Mouse (Mus musculus): ENCODE measurements around the gene Myl6b. TPM values are rescaled to one million over a fixed set of nuclear protein-coding genes. Genes with fewer than 3 reads are reported as not detected.
A peak's percentile ranks its signal among the peaks of the same experiment; 100 is the strongest.

Myl6b gene
- polyA plus RNA-seq, 1 experiment: 16.7 TPM

DNA sequence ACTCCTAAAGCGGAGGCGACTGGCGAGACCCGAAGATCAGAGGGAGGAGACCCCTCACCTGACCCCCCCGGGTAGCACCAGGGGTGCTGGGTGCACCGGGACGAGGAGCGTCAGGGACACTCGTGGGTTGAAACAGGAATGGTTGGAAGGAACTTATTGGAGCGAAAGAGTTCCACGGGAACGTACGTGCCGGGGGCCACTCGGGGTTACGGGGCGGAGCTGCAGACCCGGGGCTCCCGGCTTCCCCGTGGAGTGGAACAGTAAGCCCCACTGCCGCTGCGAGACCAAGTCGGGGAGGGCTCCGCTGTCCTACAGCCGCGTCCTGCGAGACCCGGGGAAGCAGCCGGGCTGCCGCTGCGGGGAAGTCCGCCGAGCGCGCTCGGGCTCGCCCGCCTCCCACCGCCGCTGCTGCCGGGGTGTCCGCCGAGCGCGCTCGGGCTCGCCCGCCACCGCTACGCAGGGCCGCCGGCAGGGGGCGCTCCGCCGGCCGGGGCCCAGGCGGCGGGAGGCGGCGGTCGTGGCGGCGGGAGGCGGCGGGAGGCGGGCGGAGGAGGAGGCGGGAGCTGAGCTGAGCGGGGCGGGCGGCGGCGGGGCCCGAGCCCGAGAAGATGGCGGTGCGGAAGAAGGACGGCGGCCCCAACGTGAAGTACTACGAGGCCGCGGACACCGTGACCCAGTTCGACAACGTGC lies 39.6 kb downstream of the Myl6b start, which contains the start of gene Smarcc2:
TSS of gene Smarcc2 (plus strand) at position 530 of the 690 bp plus-strand sequence.
- peak within 1 kb of the TSS; percentile 96 for H3ac ChIP-seq (ENCODE audit: control insufficient read depth, insufficient read length, low read depth)
- peak within 1 kb of the TSS; percentile 91 for H3K4me3 ChIP-seq (ENCODE audit: insufficient read depth, poor library complexity, severe bottlenecking)
- peaks cover 23% of the 10 kb centered on the region for H3K79me2 ChIP-seq (ENCODE audit: control insufficient read depth, insufficient read depth)
- peaks cover 33% of the 10 kb centered on the region for H3K36me3 ChIP-seq (ENCODE audit: control insufficient read depth, insufficient read depth)
- TF ChIP-seq MYOG (IDR thresholded peaks at IDR 0.05; ENCODE audit: control insufficient read depth, extremely low read depth, insufficient read length) (no peak), MYOD1 (IDR thresholded peaks at IDR 0.05; ENCODE audit: control insufficient read depth, insufficient read length, low read depth) (no peak), FOSL1 (IDR thresholded peaks at IDR 0.05; ENCODE audit: insufficient read depth, low read length, poor library complexity, severe bottlenecking) (no peak), CTCF (IDR thresholded peaks at IDR 0.05; ENCODE audit: control insufficient read depth, insufficient read depth, insufficient read length) (peak; percentile 93)
- no peaks in the 10 kb centered on the region for H3K27me3 ChIP-seq (ENCODE audit: control insufficient read depth, insufficient read depth, insufficient read length)
- H3K79me3 ChIP-seq (ENCODE audit: low read depth): peaks cover 18% of the 10 kb centered on the region

- Histone ChIP-seq H3K79me3 (ENCODE audit: low read depth) (peaks cover 18% of the 10 kb centered on the region), H3ac (ENCODE audit: control insufficient read depth, insufficient read length, low read depth) (peak overlapping the region; percentile 91), H3K4me3 (ENCODE audit: insufficient read depth, poor library complexity, severe bottlenecking) (peak overlapping the region; percentile 91), H3K36me3 (ENCODE audit: control insufficient read depth, insufficient read depth) (peaks cover 28% of the 10 kb centered on the region), H3K27me3 (ENCODE audit: control insufficient read depth, insufficient read depth, insufficient read length) (no peaks in the 10 kb centered on the region), H3K79me2 (ENCODE audit: control insufficient read depth, insufficient read depth) (peaks cover 23% of the 10 kb centered on the region)
- TF ChIP-seq MYOG (IDR thresholded peaks at IDR 0.05; ENCODE audit: control insufficient read depth, extremely low read depth, insufficient read length): no peak
- TF ChIP-seq USF1 (IDR thresholded peaks at IDR 0.05; ENCODE audit: low read depth): no peak
Measured at GRCm38 (mm10) chr10:128458348-128458718, 40.2 kb downstream of the Myl6b start.

DNA sequence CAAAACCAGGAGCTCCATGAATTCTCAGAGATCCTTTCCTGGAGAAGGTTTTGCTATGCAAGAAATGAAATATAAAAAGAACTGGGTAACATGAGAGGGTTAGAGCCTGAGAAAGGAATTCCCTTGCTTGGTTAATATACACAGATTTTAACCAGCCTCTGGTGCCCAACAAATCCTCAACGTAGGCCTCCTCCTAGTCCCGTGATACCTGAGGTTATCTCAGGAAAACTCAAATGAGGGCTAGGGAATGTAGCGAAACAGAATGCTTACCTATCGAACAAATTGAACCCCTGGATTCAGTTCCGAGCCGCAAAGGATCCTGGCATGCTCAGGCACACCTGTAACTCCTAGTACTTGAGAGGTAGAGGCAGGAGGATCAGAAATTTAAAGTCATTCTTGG lies 40.8 kb downstream of the Myl6b start:
- no peak overlapping the region for H3K4me3 ChIP-seq (ENCODE audit: insufficient read depth, poor library complexity, severe bottlenecking)
- H3K36me3 ChIP-seq (ENCODE audit: control insufficient read depth, insufficient read depth): peaks cover 23% of the 10 kb centered on the region
- H3K27me3 ChIP-seq (ENCODE audit: control insufficient read depth, insufficient read depth, insufficient read length): no peaks in the 10 kb centered on the region
- TF ChIP-seq CEBPB (IDR thresholded peaks at IDR 0.05; ENCODE audit: low read depth): no peak
- no peak for TF ChIP-seq MYOG (IDR thresholded peaks at IDR 0.05; ENCODE audit: control insufficient read depth, extremely low read depth, insufficient read length)
- TF ChIP-seq FOSL1 (IDR thresholded peaks at IDR 0.05; ENCODE audit: insufficient read depth, low read length, poor library complexity, severe bottlenecking): no peak
- no peak for TF ChIP-seq MAX (IDR thresholded peaks at IDR 0.05)
- no peak for TF ChIP-seq USF1 (IDR thresholded peaks at IDR 0.05; ENCODE audit: low read depth)
- TF ChIP-seq MYOD1 (IDR thresholded peaks at IDR 0.05; ENCODE audit: control insufficient read depth, insufficient read length, low read depth): no peak
- no peak for TF ChIP-seq CTCF (IDR thresholded peaks at IDR 0.05; ENCODE audit: control insufficient read depth, insufficient read depth, insufficient read length)
- peaks cover 18% of the 10 kb centered on the region for H3K79me3 ChIP-seq (ENCODE audit: low read depth)
- peaks cover 23% of the 10 kb centered on the region for H3K79me2 ChIP-seq (ENCODE audit: control insufficient read depth, insufficient read depth)
- no peak overlapping the region for H3ac ChIP-seq (ENCODE audit: control insufficient read depth, insufficient read length, low read depth)

- H3K36me3 ChIP-seq (ENCODE audit: control insufficient read depth, insufficient read depth): no peaks in the 10 kb centered on the region
- H3K27me3 ChIP-seq (ENCODE audit: control insufficient read depth, insufficient read depth, insufficient read length): no peaks in the 10 kb centered on the region
- H3K79me2 ChIP-seq (ENCODE audit: control insufficient read depth, insufficient read depth): peaks cover 8% of the 10 kb centered on the region
- TF ChIP-seq MYOG (IDR thresholded peaks at IDR 0.05; ENCODE audit: control insufficient read depth, extremely low read depth, insufficient read length): no peak
- TF ChIP-seq CTCF (IDR thresholded peaks at IDR 0.05; ENCODE audit: control insufficient read depth, insufficient read depth, insufficient read length): no peak
- peak; percentile 25 for TF ChIP-seq MAX (IDR thresholded peaks at IDR 0.05)
- no peak overlapping the region for H3K4me3 ChIP-seq (ENCODE audit: insufficient read depth, poor library complexity, severe bottlenecking)
- H3K79me3 ChIP-seq (ENCODE audit: low read depth): peaks cover 7% of the 10 kb centered on the region
- peak overlapping the region; percentile 6 for H3ac ChIP-seq (ENCODE audit: control insufficient read depth, insufficient read length, low read depth)
Measured at GRCm38 (mm10) chr10:128455280-128455679, 43.2 kb downstream of the Myl6b start.

- H3K79me2 ChIP-seq (ENCODE audit: control insufficient read depth, insufficient read depth): peaks cover under 1% of the 10 kb centered on the region
- TF ChIP-seq USF1 (IDR thresholded peaks at IDR 0.05; ENCODE audit: low read depth): no peak
- no peak for TF ChIP-seq MYOD1 (IDR thresholded peaks at IDR 0.05; ENCODE audit: control insufficient read depth, insufficient read length, low read depth)
- TF ChIP-seq FOSL1 (IDR thresholded peaks at IDR 0.05; ENCODE audit: insufficient read depth, low read length, poor library complexity, severe bottlenecking): no peak
- TF ChIP-seq MYOG (IDR thresholded peaks at IDR 0.05; ENCODE audit: control insufficient read depth, extremely low read depth, insufficient read length): no peak
- TF ChIP-seq CTCF (IDR thresholded peaks at IDR 0.05; ENCODE audit: control insufficient read depth, insufficient read depth, insufficient read length): no peak
- no peak for TF ChIP-seq CEBPB (IDR thresholded peaks at IDR 0.05; ENCODE audit: low read depth)
Measured at GRCm38 (mm10) chr10:128454471-128454870, 44.0 kb downstream of the Myl6b start.

GRCm38 (mm10) chr10:128451014-128451413 lies 47.5 kb downstream of the Myl6b start:
- Histone ChIP-seq H3K36me3 (ENCODE audit: control insufficient read depth, insufficient read depth) (no peaks in the 10 kb centered on the region), H3ac (ENCODE audit: control insufficient read depth, insufficient read length, low read depth) (no peak overlapping the region)
- TF ChIP-seq MYOG (IDR thresholded peaks at IDR 0.05; ENCODE audit: control insufficient read depth, extremely low read depth, insufficient read length) (no peak), CTCF (IDR thresholded peaks at IDR 0.05; ENCODE audit: control insufficient read depth, insufficient read depth, insufficient read length) (no peak), USF1 (IDR thresholded peaks at IDR 0.05; ENCODE audit: low read depth) (no peak), FOSL1 (IDR thresholded peaks at IDR 0.05; ENCODE audit: insufficient read depth, low read length, poor library complexity, severe bottlenecking) (no peak), MYOD1 (IDR thresholded peaks at IDR 0.05; ENCODE audit: control insufficient read depth, insufficient read length, low read depth) (no peak), CEBPB (IDR thresholded peaks at IDR 0.05; ENCODE audit: low read depth) (no peak), MAX (IDR thresholded peaks at IDR 0.05) (no peak)

More at GRCm38 (mm10) chr10:128454471-128454870, 44.0 kb downstream of the Myl6b start:
- H3K27me3 ChIP-seq (ENCODE audit: control insufficient read depth, insufficient read depth, insufficient read length): no peaks in the 10 kb centered on the region
- no peak overlapping the region for H3ac ChIP-seq (ENCODE audit: control insufficient read depth, insufficient read length, low read depth)
- H3K4me3 ChIP-seq (ENCODE audit: insufficient read depth, poor library complexity, severe bottlenecking): no peak overlapping the region
- no peaks in the 10 kb centered on the region for H3K36me3 ChIP-seq (ENCODE audit: control insufficient read depth, insufficient read depth)
- no peaks in the 10 kb centered on the region for H3K79me3 ChIP-seq (ENCODE audit: low read depth)

More at GRCm38 (mm10) chr10:128451014-128451413, 47.5 kb downstream of the Myl6b start:
- Histone ChIP-seq H3K79me3 (ENCODE audit: low read depth) (no peaks in the 10 kb centered on the region), H3K27me3 (ENCODE audit: control insufficient read depth, insufficient read depth, insufficient read length) (no peaks in the 10 kb centered on the region), H3K79me2 (ENCODE audit: control insufficient read depth, insufficient read depth) (no peaks in the 10 kb centered on the region), H3K4me3 (ENCODE audit: insufficient read depth, poor library complexity, severe bottlenecking) (no peak overlapping the region)

Data from C2C12 (cell line).